Mouse (Mus musculus) urinary bladder, postnatal 25 days (tissue): Measurements from ENCODE around the gene Akap2.

Experiments
- DNase-seq: peaks from one replicate; pipeline ENCODE4 v3.0.0; 2022; ENCODE audit warnings: low spot score

Akap2 gene

GRCm38 (mm10) chr4:57762424-57762823 lies 45.0 kb downstream of the Akap2 start:
- no peak for DNase-seq

- DNase-seq: no peak
Measured at GRCm38 (mm10) chr4:57764392-57764791, 46.9 kb downstream of the Akap2 start.

DNA sequence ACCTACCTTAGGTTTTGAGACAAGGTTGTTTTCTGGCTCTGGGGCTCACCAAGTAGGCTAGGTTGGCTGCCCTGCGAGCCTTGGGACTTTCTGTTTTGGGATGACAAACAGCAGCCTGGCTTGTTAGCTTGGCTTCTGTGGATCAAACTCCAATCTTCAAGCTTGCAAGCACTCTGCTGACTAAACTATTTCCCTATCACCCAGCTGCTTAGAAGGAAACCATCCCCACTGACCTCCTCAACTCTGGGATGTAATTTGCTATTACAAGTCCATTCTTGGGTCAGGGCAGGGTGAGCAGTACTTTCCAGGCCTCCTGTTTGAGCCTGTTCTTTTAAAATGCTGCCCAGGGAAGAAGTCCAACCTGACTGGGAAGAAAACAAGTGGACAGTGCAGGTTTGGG lies 47.5 kb downstream of the Akap2 start:
- DNase-seq: no peak

DNA sequence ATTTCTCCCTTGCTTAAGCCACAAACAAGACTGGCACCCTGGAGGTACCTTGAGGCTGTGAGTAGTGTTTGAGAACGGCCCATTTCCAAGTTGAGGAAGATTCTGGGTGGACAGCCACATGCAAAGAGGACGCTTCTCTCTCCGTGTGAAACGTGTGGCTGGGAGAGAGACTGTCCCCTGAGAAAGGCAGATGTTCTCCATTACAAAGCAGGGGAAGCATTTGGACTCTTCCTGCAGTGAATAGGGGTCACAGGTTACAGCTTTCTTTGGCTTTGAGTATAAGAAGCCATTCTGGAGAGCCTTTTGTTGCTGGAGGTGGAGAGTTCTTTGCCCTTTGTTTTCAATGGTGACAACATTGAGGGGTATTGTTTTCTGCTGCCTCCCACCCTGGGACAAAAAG lies 48.3 kb downstream of the Akap2 start:
- DNase-seq: no peak

DNA sequence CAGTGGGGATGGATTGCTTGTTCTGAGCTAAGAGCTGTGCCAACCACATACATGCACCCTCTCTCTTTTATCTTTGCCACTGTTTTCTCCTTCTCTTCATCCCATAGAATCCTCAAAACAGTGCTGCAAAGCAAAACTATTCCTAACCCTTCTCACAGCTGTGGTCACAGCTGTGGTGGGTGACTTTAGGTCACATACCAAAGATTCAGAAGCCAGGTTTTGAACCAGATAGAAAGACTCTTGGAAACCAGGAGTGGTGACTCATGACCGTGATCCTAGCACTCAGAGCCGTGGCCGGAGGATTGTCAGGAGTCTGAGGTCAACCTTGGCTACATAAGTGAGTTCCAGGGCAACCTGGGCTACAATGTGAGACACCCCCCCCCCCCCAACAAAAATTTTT lies 51.5 kb downstream of the Akap2 start:
- no peak for DNase-seq

DNA sequence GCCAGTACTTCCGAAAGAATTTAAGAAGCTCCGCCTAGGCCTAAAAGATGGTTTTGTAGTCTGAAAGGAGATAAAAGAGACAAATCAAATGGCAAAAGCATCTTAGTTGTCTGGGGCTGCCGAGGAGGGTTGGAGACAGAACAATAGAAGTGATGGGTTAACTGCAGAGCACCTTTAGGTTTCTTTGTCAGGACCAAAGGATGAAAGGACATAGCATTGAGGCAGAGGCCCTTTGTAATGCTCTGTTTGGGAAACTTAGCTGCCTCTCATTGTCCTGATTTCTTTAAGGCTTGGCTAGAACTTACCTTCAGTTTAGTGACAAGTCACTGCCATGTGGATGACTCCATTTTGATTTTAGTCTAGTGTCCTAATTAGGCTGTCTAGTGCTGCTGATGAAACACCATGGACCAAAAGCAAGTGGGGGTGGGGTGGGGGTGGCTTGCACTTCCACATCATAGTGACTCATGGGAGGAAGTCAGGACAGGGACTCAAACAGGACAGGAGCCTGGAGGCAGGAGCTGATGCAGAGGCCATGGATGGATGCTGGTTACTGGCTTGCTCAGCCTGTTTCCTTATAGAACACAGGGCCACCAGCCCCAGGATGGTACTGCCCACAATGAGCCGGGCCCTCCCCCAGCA lies 52.8 kb downstream of the Akap2 start:
- DNase-seq: no peak

- no peak for DNase-seq
Measured at GRCm38 (mm10) chr4:57771558-57772219, 54.2 kb downstream of the Akap2 start.

- DNase-seq: peak; percentile 43
Measured at GRCm38 (mm10) chr4:57772851-57773510, 55.5 kb downstream of the Akap2 start.

DNA sequence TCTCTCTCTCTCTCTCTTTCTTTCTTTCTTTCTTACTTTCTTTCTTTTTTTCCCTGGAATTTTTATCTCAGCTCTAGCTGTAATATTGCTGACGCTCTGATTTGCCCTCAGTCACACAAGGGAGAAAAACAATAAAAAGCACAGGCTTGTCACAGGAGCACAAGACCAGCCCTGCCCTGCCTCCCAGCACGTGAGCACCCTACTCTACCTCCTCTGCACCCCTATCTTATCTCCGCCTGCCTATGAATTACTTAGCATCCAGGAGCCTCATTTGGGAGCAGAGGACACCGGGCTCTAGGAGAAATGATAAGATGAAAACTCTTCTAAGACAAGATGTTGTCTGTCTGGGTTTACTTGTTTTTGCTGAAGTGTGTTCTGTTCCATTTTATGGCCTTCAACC lies 57.1 kb downstream of the Akap2 start:
- DNase-seq: no peak

- DNase-seq: no peak
Measured at GRCm38 (mm10) chr4:57775582-57775981, 58.1 kb downstream of the Akap2 start.

- DNase-seq: no peak
Measured at GRCm38 (mm10) chr4:57780403-57780802, 62.9 kb downstream of the Akap2 start.

- DNase-seq: no peak
Measured at GRCm38 (mm10) chr4:57780833-57781641, 63.6 kb downstream of the Akap2 start.

- peak; percentile 58 for DNase-seq
Measured at GRCm38 (mm10) chr4:57781994-57782393, 64.5 kb downstream of the Akap2 start.

DNA sequence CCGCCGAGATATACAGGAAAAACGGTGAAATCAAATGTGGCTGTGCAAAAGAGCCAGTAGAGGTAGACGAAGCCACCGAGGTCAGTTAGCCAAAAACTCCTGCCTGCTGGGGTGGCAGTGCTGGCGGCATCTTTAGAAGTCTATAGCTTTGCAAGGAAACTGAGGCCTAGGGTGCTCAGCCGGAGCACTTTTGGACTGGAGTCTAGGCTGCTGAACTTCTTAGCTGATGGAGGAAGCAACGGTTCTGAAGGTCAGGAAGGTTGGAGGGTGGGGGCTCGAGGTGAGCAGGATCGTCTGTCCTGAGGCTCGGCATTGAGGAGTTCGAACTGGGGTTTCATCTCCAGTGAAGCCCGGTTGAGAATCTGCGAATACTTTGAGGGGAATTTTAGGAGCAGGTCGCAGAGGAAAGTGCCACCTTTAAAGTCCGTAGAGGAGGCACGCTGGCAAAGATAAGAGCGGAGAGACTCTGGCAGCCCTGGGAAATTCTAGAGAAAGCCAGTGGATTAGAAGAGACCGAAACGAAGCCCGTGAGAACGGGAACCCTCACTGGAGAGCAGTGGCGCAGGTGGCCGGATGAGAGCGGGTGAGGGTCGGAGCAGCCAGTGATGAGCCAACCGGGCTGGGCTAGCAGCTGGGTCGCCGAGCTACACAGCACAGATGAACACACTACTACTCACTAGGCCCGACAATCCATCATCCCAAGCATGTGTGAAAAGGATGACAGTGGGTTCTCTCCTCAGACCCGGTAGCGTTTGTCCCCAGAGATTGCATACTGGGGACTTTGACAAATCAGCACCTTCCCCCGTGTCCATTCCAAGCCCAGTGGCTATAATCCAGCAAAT lies 65.3 kb downstream of the Akap2 start:
- DNase-seq: no peak

DNA sequence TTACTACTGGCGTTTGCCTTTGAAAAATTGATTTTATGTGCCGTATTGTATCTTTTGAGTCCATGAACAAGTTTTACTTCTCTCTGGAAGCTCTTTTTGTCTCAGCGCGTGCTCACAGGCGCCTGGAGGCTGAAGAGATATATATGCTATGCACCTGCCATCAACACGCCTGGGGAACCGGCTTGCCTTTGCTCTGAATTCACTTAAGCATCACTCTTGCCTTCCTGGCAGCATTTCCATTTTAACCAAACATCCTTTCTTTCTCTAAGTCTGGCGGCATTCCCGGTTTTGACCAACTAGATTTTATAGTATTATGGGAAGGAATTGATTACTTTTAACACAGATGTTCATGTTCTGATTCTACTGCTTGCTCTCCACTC lies 65.9 kb downstream of the Akap2 start:
- no peak for DNase-seq

- DNase-seq: peak; percentile 43
Measured at GRCm38 (mm10) chr4:57783853-57784600, 66.6 kb downstream of the Akap2 start.

DNA sequence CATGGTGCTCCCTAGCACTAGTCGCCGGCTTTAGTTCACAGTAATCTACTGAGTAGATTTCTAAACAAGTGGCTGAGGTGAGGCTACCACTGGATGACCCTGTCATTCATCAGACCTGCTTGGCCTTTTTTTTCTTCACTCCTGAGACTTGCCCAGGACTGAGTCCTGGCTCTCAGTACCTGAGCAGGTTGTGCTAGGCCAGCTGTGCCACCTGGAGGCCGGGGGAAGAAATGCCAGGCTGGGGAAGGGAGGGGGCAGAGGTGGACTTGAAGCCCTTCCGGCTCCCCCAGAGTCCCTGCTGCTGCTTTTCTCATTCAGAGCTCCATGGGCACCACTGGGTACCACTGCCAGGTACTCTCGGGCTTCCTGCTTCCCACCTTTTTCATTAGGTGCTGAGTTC lies 71.3 kb downstream of the Akap2 start:
- no peak for DNase-seq

GRCm38 (mm10) chr4:57789118-57789517 lies 71.7 kb downstream of the Akap2 start:
- no peak for DNase-seq

- DNase-seq: no peak
Measured at GRCm38 (mm10) chr4:57793989-57794388, 76.5 kb downstream of the Akap2 start.

- no peak for DNase-seq
Measured at GRCm38 (mm10) chr4:57794547-57794946, 77.1 kb downstream of the Akap2 start.
